Mouse (Mus musculus): ENCODE measurements around the gene Gm19426.
"Not testable (repeated sequence)": the region's sequence is repeated elsewhere in the genome, so short reads cannot be mapped to it uniquely, and the experiment has no call there.

Gene Gm19426

GRCm38 (mm10) chr2:84750115-84750514, 6.7 kb upstream of the Gm19426 start:
- DNase-seq (ENCODE audit: low spot score in 2 of 2) = no peak

- no peak for DNase-seq (ENCODE audit: low spot score in 2 of 2)
These were observed 671 bp upstream of the Gm19426 start for GRCm38 (mm10) chr2:84744126-84744525.

- DNase-seq (ENCODE audit: low spot score in 2 of 2) = peak in 1 of 2 experiments; percentile 39
These were observed 788 bp downstream of the Gm19426 start for GRCm38 (mm10) chr2:84742451-84743283.

- no peak for DNase-seq (ENCODE audit: low spot score in 2 of 2)
These were observed 1.5 kb downstream of the Gm19426 start for GRCm38 (mm10) chr2:84741841-84742450.

- DNase-seq (ENCODE audit: low spot score in 2 of 2) = no peak
These were observed 2.7 kb downstream of the Gm19426 start for GRCm38 (mm10) chr2:84740608-84741333.

- DNase-seq (ENCODE audit: low spot score in 2 of 2) = peak; percentile 37 to 62
These were observed 5.1 kb downstream of the Gm19426 start for GRCm38 (mm10) chr2:84738271-84738911.

GRCm38 (mm10) chr2:84737451-84737925, 6.0 kb downstream of the Gm19426 start:
- no peak for DNase-seq (ENCODE audit: low spot score in 2 of 2)

- DNase-seq (ENCODE audit: low spot score in 2 of 2) = no peak
These were observed 6.9 kb downstream of the Gm19426 start for GRCm38 (mm10) chr2:84736312-84737161.

- DNase-seq (ENCODE audit: low spot score in 2 of 2) = no peak
These were observed 8.0 kb downstream of the Gm19426 start for GRCm38 (mm10) chr2:84735346-84735920.

GRCm38 (mm10) chr2:84734919-84735318, 8.5 kb downstream of the Gm19426 start:
- no peak for DNase-seq (ENCODE audit: low spot score in 2 of 2)

- DNase-seq (ENCODE audit: low spot score in 2 of 2) = no peak
These were observed 9.0 kb downstream of the Gm19426 start for GRCm38 (mm10) chr2:84734351-84734864.

GRCm38 (mm10) chr2:84733579-84734300, 9.7 kb downstream of the Gm19426 start, which contains the start of gene Ypel4:
Ypel4 (plus strand) TSS chr2:84734058.
- DNase-seq (ENCODE audit: low spot score in 2 of 2) = peak; percentile 27 to 62

- no peak for DNase-seq (ENCODE audit: low spot score in 2 of 2)
These were observed 11.1 kb downstream of the Gm19426 start for GRCm38 (mm10) chr2:84732394-84732793.

- DNase-seq (ENCODE audit: low spot score in 2 of 2) = no peak
These were observed 12.2 kb downstream of the Gm19426 start for GRCm38 (mm10) chr2:84731206-84731605.

- DNase-seq (ENCODE audit: low spot score in 2 of 2) = not testable (repeated sequence)
These were observed 15.3 kb downstream of the Gm19426 start for GRCm38 (mm10) chr2:84728191-84728590.

GRCm38 (mm10) chr2:84727172-84727858, 16.1 kb downstream of the Gm19426 start, which contains the start of gene Clp1:
Clp1 (minus strand) TSS chr2:84727350.
- peak; percentile 90 to 95 for DNase-seq (ENCODE audit: low spot score in 2 of 2)

GRCm38 (mm10) chr2:84726716-84727115, 16.7 kb downstream of the Gm19426 start:
- no peak for DNase-seq (ENCODE audit: low spot score in 2 of 2)

- DNase-seq (ENCODE audit: low spot score in 2 of 2) = no peak
These were observed 17.7 kb downstream of the Gm19426 start for GRCm38 (mm10) chr2:84725770-84726169.

- no peak for DNase-seq (ENCODE audit: low spot score in 2 of 2)
These were observed 19.6 kb downstream of the Gm19426 start for GRCm38 (mm10) chr2:84723856-84724255.

All from urinary bladder, postnatal 4 days (tissue).